Mouse (Mus musculus) embryo, embryonic 11.5 days (tissue): ENCODE data around the gene Krt90.
A peak's percentile ranks its signal among the peaks of the same experiment; 100 is the strongest.

Experiments used
- DNase-seq: peaks from one replicate; pipeline ENCODE4 v3.0.0-alpha.2; 2012; ENCODE audit warnings: low read depth, low spot score

Krt90 gene

DNA sequence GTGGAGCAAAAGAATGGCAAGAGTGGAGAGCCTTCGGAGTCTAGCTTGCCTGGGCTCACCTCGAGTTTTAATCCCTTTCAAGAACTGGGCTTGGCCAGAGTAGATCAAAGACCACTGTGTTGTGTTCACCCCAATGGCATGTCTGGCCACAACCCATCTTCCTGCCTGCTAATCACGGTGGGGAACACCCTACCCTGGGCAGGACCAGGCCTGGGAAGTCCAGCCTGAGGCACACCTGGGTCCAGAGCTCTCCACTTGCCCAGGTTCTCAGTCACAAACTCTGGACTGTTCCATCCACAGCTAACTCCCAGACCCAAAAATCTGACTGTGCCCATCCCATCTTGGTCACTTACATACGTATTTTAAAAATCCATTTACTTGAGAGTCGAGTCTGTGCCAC lies at the start of gene Krt90:
Krt90 (minus strand) TSS at position 101 of the 400 bp plus-strand sequence.
- no peak for DNase-seq

DNA sequence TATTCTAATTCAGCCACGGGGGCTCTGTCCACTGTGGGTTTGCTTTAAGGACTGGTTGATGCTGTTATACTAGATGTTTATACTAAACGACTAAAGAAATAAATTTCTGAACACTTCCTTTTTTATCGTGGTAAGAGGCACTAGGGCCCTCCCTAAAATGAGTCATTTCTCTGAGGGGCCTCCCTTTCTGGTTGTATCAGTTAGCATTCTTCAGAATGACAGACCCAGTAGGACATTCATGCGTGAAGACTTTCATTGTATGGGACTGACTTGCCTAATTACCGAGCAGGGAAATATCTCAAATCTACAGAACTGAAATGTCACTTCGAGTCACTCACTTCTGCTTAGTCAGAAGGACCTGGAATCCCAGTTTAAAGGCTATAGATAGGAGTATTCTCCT lies 36.4 kb upstream of the Krt90 start:
- DNase-seq: no peak

DNA sequence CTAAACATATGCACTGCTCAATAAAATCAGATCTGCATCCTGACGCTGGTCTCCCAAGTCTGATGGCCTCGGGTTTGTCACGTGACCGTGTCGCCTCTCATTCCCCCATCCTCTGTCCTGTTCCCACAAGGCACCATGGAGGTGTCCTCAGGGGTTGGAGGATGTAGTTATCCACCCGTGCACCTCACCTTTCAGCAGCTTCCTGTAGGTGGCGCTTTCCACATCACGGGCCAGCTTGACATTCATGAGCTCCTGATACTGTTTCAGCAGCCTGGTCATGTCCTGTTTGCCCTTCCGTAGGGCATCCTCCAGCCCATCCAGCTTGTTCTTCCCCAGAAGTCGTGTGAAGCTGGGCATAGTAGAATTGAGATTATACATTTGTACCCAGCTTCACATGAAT lies 25.5 kb upstream of the Krt90 start:
- DNase-seq: no peak

- no peak for DNase-seq
Measured at GRCm38 (mm10) chr15:101584456-101584855, 21.7 kb upstream of the Krt90 start.

DNA sequence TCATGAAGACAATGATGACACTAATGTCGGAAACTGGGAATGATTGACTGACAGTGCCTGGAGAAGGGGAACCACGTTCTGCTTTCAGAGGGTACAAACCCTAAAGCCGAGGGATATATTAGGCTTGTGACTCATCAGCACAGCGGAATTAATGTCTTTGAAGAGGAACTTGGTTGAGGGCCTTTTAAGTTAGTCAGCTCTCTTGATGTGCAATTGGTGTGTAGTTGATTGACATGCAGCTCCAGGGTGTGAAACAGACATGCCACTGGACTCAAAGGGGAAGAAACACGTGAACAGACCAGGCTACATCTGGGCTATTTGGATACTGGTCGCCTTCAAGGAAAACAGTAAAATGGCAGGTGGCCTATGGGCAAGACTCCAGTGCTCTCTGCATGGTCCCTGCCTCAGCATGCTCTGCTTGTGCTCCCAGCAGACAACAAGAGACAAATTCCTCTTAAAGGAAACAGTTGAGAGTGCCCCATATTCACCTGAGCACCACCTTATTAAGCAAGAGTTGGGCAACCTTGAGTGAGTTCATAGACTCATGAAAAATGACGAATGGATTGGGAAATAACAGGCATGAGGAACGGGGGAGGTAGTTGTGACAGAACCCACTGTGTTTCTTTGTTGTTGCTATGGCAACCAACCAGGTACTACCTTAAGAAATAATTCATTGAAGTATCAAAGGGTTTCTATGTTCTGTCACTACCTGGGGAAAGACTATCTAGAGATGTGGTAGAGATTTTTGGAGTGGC lies 20.6 kb upstream of the Krt90 start:
- no peak for DNase-seq

- DNase-seq: no peak
Measured at GRCm38 (mm10) chr15:101581701-101582100, 19.0 kb upstream of the Krt90 start.

- no peak for DNase-seq
Measured at GRCm38 (mm10) chr15:101575506-101575905, 12.8 kb upstream of the Krt90 start.

GRCm38 (mm10) chr15:101573796-101574345 lies 11.1 kb upstream of the Krt90 start, which contains the start of gene Krt75:
TSS of gene Krt75 (minus strand) at chr15:101573904.
- no peak for DNase-seq

GRCm38 (mm10) chr15:101567780-101568179 lies 5.0 kb upstream of the Krt90 start:
- no peak for DNase-seq

DNA sequence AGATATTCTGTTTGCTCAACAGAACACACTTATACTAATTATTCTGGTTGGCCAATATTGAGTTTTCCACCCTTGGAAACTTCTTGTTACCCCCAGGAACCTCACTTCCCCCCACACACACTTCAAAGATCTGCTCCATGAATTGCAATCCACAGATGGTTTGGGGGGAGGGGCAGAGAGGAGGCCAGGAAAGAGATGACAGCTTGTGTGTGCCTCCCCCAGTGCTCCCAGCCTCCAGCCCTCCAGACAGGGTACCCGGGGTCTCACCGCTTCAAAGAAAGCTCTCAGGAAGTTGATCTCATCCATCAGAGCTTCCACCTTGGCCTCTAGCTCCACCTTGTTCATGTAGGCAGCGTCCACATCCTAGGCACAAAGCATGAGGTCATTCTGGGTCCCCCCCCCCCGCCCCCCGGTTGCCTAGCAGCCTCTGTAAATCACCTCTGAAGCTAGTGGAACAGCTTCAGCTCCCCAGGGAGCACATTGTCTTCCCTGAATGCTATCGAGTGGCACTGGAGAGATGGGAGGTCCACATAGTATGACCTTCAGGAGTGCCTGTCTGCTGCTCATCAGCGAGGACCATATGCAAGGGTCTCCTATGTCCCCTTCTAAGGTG lies 4.6 kb downstream of the Krt90 start:
- DNase-seq: peak; percentile 31

DNA sequence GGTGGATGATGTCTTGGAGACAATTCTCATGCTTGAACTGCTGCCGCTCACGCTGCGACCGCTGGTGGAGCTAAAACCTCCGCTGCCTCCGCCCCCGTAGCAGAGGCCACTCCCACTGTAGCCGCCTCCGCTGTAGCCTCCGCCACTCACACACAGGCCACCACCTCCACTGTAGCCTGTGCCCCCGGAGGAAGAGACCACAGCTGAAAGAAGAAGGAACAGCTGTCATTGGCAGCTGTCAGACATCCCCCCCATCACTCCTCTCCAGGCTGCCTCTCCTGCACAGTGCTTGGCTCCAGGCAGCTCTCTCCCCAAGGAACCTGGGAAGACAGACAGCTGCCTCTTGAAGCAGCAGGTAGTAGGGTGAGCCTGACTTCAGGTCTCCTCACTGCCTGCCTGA lies 9.6 kb downstream of the Krt90 start:
- DNase-seq: peak; percentile 16

- no peak for DNase-seq
Measured at GRCm38 (mm10) chr15:101552188-101552587, 10.6 kb downstream of the Krt90 start.

- DNase-seq: no peak
Measured at GRCm38 (mm10) chr15:101550567-101550966, 12.2 kb downstream of the Krt90 start, which contains the start of gene Krt82. TSS of gene Krt82 (minus strand) at chr15:101550667.

GRCm38 (mm10) chr15:101544478-101544877 lies 18.3 kb downstream of the Krt90 start:
- no peak for DNase-seq

DNA sequence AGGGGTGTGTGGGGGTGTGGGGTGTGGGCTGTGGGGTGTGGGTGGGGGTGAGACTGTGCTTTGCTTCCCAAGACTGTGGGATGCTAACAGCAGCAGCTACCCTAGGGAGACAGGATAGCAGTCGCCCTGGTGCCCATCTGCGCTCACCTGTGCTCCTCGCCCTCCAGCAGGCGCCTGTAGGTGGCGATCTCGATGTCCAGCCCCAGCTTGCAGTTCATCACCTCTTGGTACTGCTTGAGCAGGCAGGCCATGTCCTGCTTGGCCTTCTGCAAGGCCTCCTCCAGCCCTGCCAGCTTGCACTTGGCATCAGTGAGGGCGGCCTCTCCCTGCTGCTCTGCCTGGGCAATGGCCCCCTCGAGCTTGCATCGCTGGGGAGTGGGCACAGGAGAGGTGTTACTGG lies 20.2 kb downstream of the Krt90 start:
- no peak for DNase-seq

GRCm38 (mm10) chr15:101538580-101538900 lies 24.2 kb downstream of the Krt90 start:
- no peak for DNase-seq

GRCm38 (mm10) chr15:101537864-101538579 lies 24.7 kb downstream of the Krt90 start:
- no peak for DNase-seq

GRCm38 (mm10) chr15:101536054-101536850 lies 26.5 kb downstream of the Krt90 start:
- no peak for DNase-seq

DNA sequence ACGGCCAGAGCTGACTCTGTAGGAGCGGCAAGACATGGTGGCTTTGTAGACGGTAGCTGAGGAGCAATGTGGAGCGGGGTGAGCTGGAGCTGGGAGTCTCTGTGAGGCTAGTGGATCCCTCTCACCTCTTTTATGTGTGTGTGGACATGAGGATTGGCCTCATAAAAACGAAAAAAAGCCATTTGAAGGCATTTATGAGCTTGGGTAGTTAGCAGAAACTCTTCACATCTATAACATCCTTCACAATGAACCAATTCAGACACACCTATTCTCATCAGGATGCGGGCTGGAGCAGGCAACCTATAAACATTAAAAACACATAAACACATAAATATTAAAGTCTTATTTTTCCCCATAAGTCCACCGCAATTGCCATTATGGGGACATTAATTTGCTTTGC lies 30.0 kb downstream of the Krt90 start, which contains the start of gene Krt84:
Krt84 (minus strand) TSS at position 101 of the 400 bp plus-strand sequence.
- DNase-seq: no peak

DNA sequence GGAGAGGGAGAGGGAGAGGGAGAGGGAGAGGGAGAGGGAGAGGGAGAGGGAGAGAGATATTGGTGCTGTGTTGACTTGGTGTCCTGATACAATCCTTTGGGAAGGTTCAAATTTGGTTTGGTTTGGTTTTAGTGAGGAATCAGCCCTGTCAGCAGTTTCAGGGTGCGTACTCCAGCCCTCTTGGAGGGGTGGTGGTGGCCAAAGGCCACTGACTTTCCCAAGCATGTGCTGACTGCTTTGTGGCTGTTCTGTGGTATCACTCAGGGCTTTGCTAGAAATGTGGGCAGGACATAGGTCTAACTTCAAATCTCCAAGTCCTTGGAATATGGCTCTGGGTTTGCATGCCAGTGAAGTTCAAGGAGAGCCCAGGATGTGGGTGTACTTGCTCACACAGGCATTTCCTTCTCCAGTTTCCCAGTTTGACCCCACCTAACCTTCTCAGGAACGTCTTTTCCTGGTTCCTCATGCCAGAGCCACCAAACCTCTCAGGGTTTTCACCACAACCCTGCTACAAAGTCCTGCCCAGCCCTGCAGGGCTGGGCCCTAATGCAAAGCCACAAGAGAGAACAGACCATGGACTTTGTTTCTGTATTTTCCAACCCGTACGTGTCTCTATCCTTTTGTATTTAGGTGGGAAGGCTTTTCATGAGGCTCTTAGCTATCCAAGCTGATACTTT lies 40.1 kb downstream of the Krt90 start:
- DNase-seq: no peak

- peak; percentile 64 for DNase-seq
Measured at GRCm38 (mm10) chr15:101519792-101520191, 43.0 kb downstream of the Krt90 start.
